In genomic region chr4:88763384-88764018, GRCm38 (mm10) we compare ENCODE assay signal across 8 mouse cellular contexts. TPM values are rescaled to one million over a fixed set of nuclear protein-coding genes. Genes with fewer than 3 reads are reported as not detected.
DNase-seq lines count a peak whose midpoint lies in the region; ATAC-seq and TF ChIP-seq lines count a peak whose summit lies in the region.
"Not testable (repeated sequence)": the region's sequence is repeated elsewhere in the genome, so short reads cannot be mapped to it uniquely, and the experiment has no call there.
"Had no signal": no experiment of that assay in that cellular context is flagged by ENCODE, and none has a peak within 500 bp of the region (broad histone marks: within the 10 kb centered on the region; RNA-seq: fewer than 3 reads in every experiment).

No protein-coding gene starts in this region.

- not testable (repeated sequence) for H3K36me3 ChIP-seq in embryonic facial prominence, embryonic 15.5 days; intestine, embryonic 15.5 days; limb, embryonic 11.5 days (ENCODE audit: control insufficient read depth, insufficient read depth, low read length)

- peak overlapping the region; percentile 50 for H3K4me2 ChIP-seq in embryonic facial prominence, embryonic 15.5 days (replicated peaks)
- H3K4me2 ChIP-seq in intestine, embryonic 15.5 days (replicated peaks) = peak overlapping the region; percentile 61
- H3K4me2 ChIP-seq in limb, embryonic 11.5 days (ENCODE audit: low read depth, severe bottlenecking) = peak overlapping the region; percentile 25; the same call in 1 of the 2 replicates

- not testable (repeated sequence) for ATAC-seq in embryonic facial prominence, embryonic 15.5 days (ENCODE audit: insufficient number of reproducible peaks, low FRiP score, low TSS enrichment, low read depth); intestine, embryonic 15.5 days; limb, embryonic 11.5 days (ENCODE audit: insufficient number of reproducible peaks, low FRiP score, low TSS enrichment, low read depth)
- ATAC-seq in megakaryocyte progenitor cell, adult 5-6 weeks (replicated peaks; ENCODE audit: poor library complexity) = peak; percentile 83

- H3K27ac ChIP-seq in bone marrow macrophage, adult 2 months (ENCODE audit: insufficient read depth, low read depth, low read length); limb, embryonic 11.5 days (replicated peaks; ENCODE audit: low read depth, low read length): not testable (repeated sequence)
- H3K27ac ChIP-seq in embryonic facial prominence, embryonic 15.5 days (replicated peaks) = peak overlapping the region; percentile 75
- H3K27ac ChIP-seq in intestine, embryonic 15.5 days = peak overlapping the region; percentile 68; the same call in 1 of the 2 replicates

- 3% methylated on average over 37 of the region's 42 CpGs for WGBS in embryonic facial prominence, embryonic 15.5 days
- 2% methylated on average over 41 of the region's 42 CpGs for WGBS in intestine, embryonic 15.5 days
- 3% methylated on average over 28 of the region's 42 CpGs for WGBS in limb, embryonic 11.5 days

- not testable (repeated sequence) for TF ChIP-seq POLR2A in bone marrow macrophage, adult 2 months (IDR thresholded peaks at IDR 0.05; ENCODE audit: borderline replicate concordance, low read depth, low read length)

- H3K4me1 ChIP-seq in bone marrow macrophage, adult 2 months (ENCODE audit: control insufficient read depth, insufficient read depth, low read length); embryonic facial prominence, embryonic 15.5 days; intestine, embryonic 15.5 days (replicated peaks); limb, embryonic 11.5 days (ENCODE audit: control insufficient read depth, insufficient read depth, low read length): not testable (repeated sequence)

- TF ChIP-seq CTCF in bone marrow macrophage, adult 2 months (IDR thresholded peaks at IDR 0.05; ENCODE audit: low read depth, low read length) = not testable (repeated sequence)

- peak overlapping the region; percentile 41 for H3K4me3 ChIP-seq in bone marrow macrophage, adult 2 months (ENCODE audit: insufficient read depth, low read length)
- peak overlapping the region; percentile 44 for H3K4me3 ChIP-seq in embryonic facial prominence, embryonic 15.5 days (replicated peaks)
- H3K4me3 ChIP-seq in intestine, embryonic 15.5 days (replicated peaks) = peak overlapping the region; percentile 35
- not testable (repeated sequence) for H3K4me3 ChIP-seq in limb, embryonic 11.5 days (ENCODE audit: low read depth, low read length)

- H3K9me3 ChIP-seq in embryonic facial prominence, embryonic 15.5 days (replicated peaks); intestine, embryonic 15.5 days; limb, embryonic 11.5 days (ENCODE audit: control insufficient read depth, low read length): not testable (repeated sequence)

- not testable (repeated sequence) for H3K27me3 ChIP-seq in embryonic facial prominence, embryonic 15.5 days; intestine, embryonic 15.5 days (replicated peaks); limb, embryonic 11.5 days (ENCODE audit: control insufficient read depth, insufficient read depth, low read length)

- peak; percentile 67 for DNase-seq in heart, adult 8-10 months (ENCODE audit: low spot score)
- peak; percentile 72 for DNase-seq in limb, embryonic 11.5 days (ENCODE audit: low spot score)
- peak; percentile 29 for DNase-seq in retina, embryonic 14.5 days (ENCODE audit: low spot score)

- not testable (repeated sequence) for H3K9ac ChIP-seq in embryonic facial prominence, embryonic 15.5 days; intestine, embryonic 15.5 days; limb, embryonic 11.5 days (ENCODE audit: low read length)

RNA-seq across cellular contexts. Expression of gene Gm13283, which starts 3.6 kb away (rescaled TPM):
- not detected in 2 replicates for polyA plus RNA-seq in bone marrow macrophage, adult 2 months (2012; ENCODE audit: insufficient read depth, insufficient read length, missing spikeins)
- polyA plus RNA-seq in embryonic facial prominence, embryonic 15.5 days (2015; fragmentation: Nextera tagmentation; extraction: Ambion mirVana) = 0.32 and 0.75 TPM in 2 replicates
- not detected for total RNA-seq in heart, adult 8-10 months (2022)
- 0.39 and 0.80 TPM in 2 replicates for polyA plus RNA-seq in intestine, embryonic 15.5 days (2015; fragmentation: Nextera tagmentation; extraction: Ambion mirVana)
- polyA plus RNA-seq in limb, embryonic 11.5 days (2014; fragmentation: Nextera tagmentation; extraction: Ambion mirVana) = 0.13 TPM in 1 of 2 replicates, not detected in the other
- not detected in 2 replicates for total RNA-seq in megakaryocyte progenitor cell, adult 5-6 weeks (2015)
- 0.67 and 0.68 TPM in 2 replicates for total RNA-seq in megakaryocyte progenitor cell, adult 5-6 weeks (2017)
- total RNA-seq: left cerebral cortex, postnatal 14 days had no signal

RNA-seq across cellular contexts. Expression of gene Gm13271, which starts 8.8 kb away (rescaled TPM):
- polyA plus RNA-seq in bone marrow macrophage, adult 2 months (2012; ENCODE audit: insufficient read depth, insufficient read length, missing spikeins) = not detected in 2 replicates
- polyA plus RNA-seq in embryonic facial prominence, embryonic 15.5 days (2015; fragmentation: Nextera tagmentation; extraction: Ambion mirVana) = not detected in 2 replicates
- total RNA-seq in heart, adult 8-10 months (2022) = not detected
- polyA plus RNA-seq in intestine, embryonic 15.5 days (2015; fragmentation: Nextera tagmentation; extraction: Ambion mirVana) = not detected in 2 replicates
- polyA plus RNA-seq in limb, embryonic 11.5 days (2014; fragmentation: Nextera tagmentation; extraction: Ambion mirVana) = not detected in 2 replicates
- total RNA-seq in megakaryocyte progenitor cell, adult 5-6 weeks (2015) = not detected in 2 replicates
- not detected in 2 replicates for total RNA-seq in megakaryocyte progenitor cell, adult 5-6 weeks (2017)
- total RNA-seq: left cerebral cortex, postnatal 14 days had no signal

RNA-seq across cellular contexts. Expression of gene Gm13290, which starts 10.1 kb away (rescaled TPM):
- polyA plus RNA-seq in bone marrow macrophage, adult 2 months (2012; ENCODE audit: insufficient read depth, insufficient read length, missing spikeins) = not detected in 2 replicates
- polyA plus RNA-seq in embryonic facial prominence, embryonic 15.5 days (2015; fragmentation: Nextera tagmentation; extraction: Ambion mirVana) = 0.49 and 0.58 TPM in 2 replicates
- total RNA-seq in heart, adult 8-10 months (2022) = not detected
- 0.63 TPM in 1 of 2 replicates, not detected in the other for polyA plus RNA-seq in intestine, embryonic 15.5 days (2015; fragmentation: Nextera tagmentation; extraction: Ambion mirVana)
- polyA plus RNA-seq in limb, embryonic 11.5 days (2014; fragmentation: Nextera tagmentation; extraction: Ambion mirVana) = 0.38 TPM in 1 of 2 replicates, not detected in the other
- total RNA-seq in megakaryocyte progenitor cell, adult 5-6 weeks (2015) = not detected in 2 replicates
- not detected in 2 replicates for total RNA-seq in megakaryocyte progenitor cell, adult 5-6 weeks (2017)
- total RNA-seq: left cerebral cortex, postnatal 14 days had no signal

RNA-seq across cellular contexts. Expression of gene Gm13289, which starts 13.2 kb away (rescaled TPM):
- not detected in 2 replicates for polyA plus RNA-seq in bone marrow macrophage, adult 2 months (2012; ENCODE audit: insufficient read depth, insufficient read length, missing spikeins)
- not detected in 2 replicates for polyA plus RNA-seq in embryonic facial prominence, embryonic 15.5 days (2015; fragmentation: Nextera tagmentation; extraction: Ambion mirVana)
- not detected for total RNA-seq in heart, adult 8-10 months (2022)
- polyA plus RNA-seq in intestine, embryonic 15.5 days (2015; fragmentation: Nextera tagmentation; extraction: Ambion mirVana) = not detected in 2 replicates
- not detected in 2 replicates for polyA plus RNA-seq in limb, embryonic 11.5 days (2014; fragmentation: Nextera tagmentation; extraction: Ambion mirVana)
- total RNA-seq in megakaryocyte progenitor cell, adult 5-6 weeks (2015) = not detected in 2 replicates
- not detected in 2 replicates for total RNA-seq in megakaryocyte progenitor cell, adult 5-6 weeks (2017)
- total RNA-seq: left cerebral cortex, postnatal 14 days had no signal

RNA-seq across cellular contexts. Expression of gene Gm13272, which starts 16.1 kb away (rescaled TPM):
- polyA plus RNA-seq in bone marrow macrophage, adult 2 months (2012; ENCODE audit: insufficient read depth, insufficient read length, missing spikeins) = not detected in 2 replicates
- polyA plus RNA-seq in embryonic facial prominence, embryonic 15.5 days (2015; fragmentation: Nextera tagmentation; extraction: Ambion mirVana) = not detected in 2 replicates
- total RNA-seq in heart, adult 8-10 months (2022) = not detected
- polyA plus RNA-seq in intestine, embryonic 15.5 days (2015; fragmentation: Nextera tagmentation; extraction: Ambion mirVana) = not detected in 2 replicates
- polyA plus RNA-seq in limb, embryonic 11.5 days (2014; fragmentation: Nextera tagmentation; extraction: Ambion mirVana) = not detected in 2 replicates
- 0.49 TPM in 1 of 2 replicates, not detected in the other for total RNA-seq in megakaryocyte progenitor cell, adult 5-6 weeks (2015)
- not detected in 2 replicates for total RNA-seq in megakaryocyte progenitor cell, adult 5-6 weeks (2017)
- total RNA-seq: left cerebral cortex, postnatal 14 days had no signal
